13 mouse cellular contexts compared by ENCODE assay signal in the genomic region with DNA sequence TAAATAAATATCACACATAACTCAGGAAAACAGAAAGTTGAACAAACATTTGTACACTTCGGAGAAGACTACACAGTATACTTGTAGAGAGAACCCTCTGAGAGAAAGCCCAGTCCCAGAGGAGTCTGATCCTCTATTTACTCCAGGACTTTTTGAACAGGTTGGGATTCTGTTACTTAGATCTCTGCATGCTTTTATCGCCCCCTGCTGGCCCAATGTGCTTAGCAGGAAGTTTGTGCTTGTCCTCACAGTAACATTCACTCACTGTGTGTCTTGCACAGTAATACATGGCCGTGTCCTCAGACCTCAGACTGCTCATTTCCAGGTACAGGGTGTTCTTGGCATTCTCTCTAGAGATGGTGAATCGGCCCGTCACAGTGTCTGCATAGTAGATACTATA.
DNase-seq lines count a peak whose midpoint lies in the region; ATAC-seq and TF ChIP-seq lines count a peak whose summit lies in the region.
"Had no signal": no experiment of that assay in that cellular context is flagged by ENCODE, and none has a peak within 500 bp of the region (broad histone marks: within the 10 kb centered on the region; RNA-seq: fewer than 3 reads in every experiment).

No protein-coding gene starts in this region.

- intact Hi-C loops in heart, postnatal 10 days (cut with DNase I): no loop called here

- no peak overlapping the region for H3K9ac ChIP-seq in intestine, postnatal 0 days (ENCODE audit: low read depth, low read length)
- no peak overlapping the region for H3K9ac ChIP-seq in intestine, embryonic 15.5 days
- H3K9ac ChIP-seq in liver, embryonic 14.5 days (replicated peaks): no peak overlapping the region
- no peak overlapping the region for H3K9ac ChIP-seq in midbrain, embryonic 14.5 days (replicated peaks; ENCODE audit: low read length)
- no peak overlapping the region for H3K9ac ChIP-seq in hindbrain, embryonic 11.5 days (ENCODE audit: low read depth, low read length)
- H3K9ac ChIP-seq: embryonic facial prominence, embryonic 12.5 days had no signal

- ATAC-seq in intestine, postnatal 0 days: no peak
- no peak for ATAC-seq in intestine, embryonic 15.5 days
- ATAC-seq in liver, embryonic 14.5 days (ENCODE audit: insufficient read depth): no peak
- ATAC-seq in midbrain, embryonic 14.5 days (ENCODE audit: low FRiP score, low TSS enrichment): no peak
- ATAC-seq in hindbrain, embryonic 11.5 days (ENCODE audit: low FRiP score): no peak

- no peak overlapping the region for H3K4me3 ChIP-seq in intestine, postnatal 0 days (ENCODE audit: low read depth, low read length)
- H3K4me3 ChIP-seq in intestine, embryonic 15.5 days (replicated peaks): no peak overlapping the region
- no peak overlapping the region for H3K4me3 ChIP-seq in liver, embryonic 14.5 days (ENCODE audit: insufficient read depth in 1 of 2, low read depth in 2 of 2, low read length in 2 of 2)
- H3K4me3 ChIP-seq in midbrain, embryonic 14.5 days (replicated peaks; ENCODE audit: low read depth, low read length): no peak overlapping the region
- H3K4me3 ChIP-seq in hindbrain, embryonic 11.5 days (ENCODE audit: low read depth, low read length): no peak overlapping the region
- H3K4me3 ChIP-seq: embryonic facial prominence, embryonic 12.5 days had no signal

- no peak for TF ChIP-seq EP300 in liver, embryonic 14.5 days (IDR thresholded peaks at IDR 0.05; ENCODE audit: low read depth)

- H3K27me3 ChIP-seq in intestine, postnatal 0 days (replicated peaks; ENCODE audit: control insufficient read depth, insufficient read depth, low read length): no peaks in the 10 kb centered on the region
- no peaks in the 10 kb centered on the region for H3K27me3 ChIP-seq in intestine, embryonic 15.5 days (replicated peaks)
- H3K27me3 ChIP-seq in liver, embryonic 14.5 days (ENCODE audit: control insufficient read depth, insufficient read depth, low read length): no peaks in the 10 kb centered on the region
- H3K27me3 ChIP-seq in midbrain, embryonic 14.5 days (ENCODE audit: control insufficient read depth, insufficient read depth, low read length): no peaks in the 10 kb centered on the region
- H3K27me3 ChIP-seq in hindbrain, embryonic 11.5 days (ENCODE audit: control insufficient read depth, insufficient read depth, low read length): no peaks in the 10 kb centered on the region
- H3K27me3 ChIP-seq: embryonic facial prominence, embryonic 12.5 days had no signal

- peak; percentile 61 for DNase-seq in 416B (ENCODE audit: low read depth)
- peak; percentile 59 for DNase-seq in NIH3T3 (ENCODE audit: low read depth)
- no peak for DNase-seq in liver, embryonic 14.5 days (ENCODE audit: low read depth in 3 of 3, low spot score in 3 of 3)
- no peak for DNase-seq in midbrain, embryonic 14.5 days
- DNase-seq in hindbrain, embryonic 11.5 days (ENCODE audit: low spot score): no peak
- no peak for DNase-seq in heart, postnatal 10 days
- DNase-seq: adrenal gland, adult 2 months; cerebellum, adult 11-12 months; heart, adult 11 months had no signal

- H3K36me3 ChIP-seq in intestine, postnatal 0 days (ENCODE audit: control insufficient read depth, insufficient read depth): no peaks in the 10 kb centered on the region
- H3K36me3 ChIP-seq in intestine, embryonic 15.5 days: no peaks in the 10 kb centered on the region
- no peaks in the 10 kb centered on the region for H3K36me3 ChIP-seq in liver, embryonic 14.5 days (replicated peaks; ENCODE audit: control insufficient read depth, insufficient read depth, low read depth)
- no peaks in the 10 kb centered on the region for H3K36me3 ChIP-seq in midbrain, embryonic 14.5 days (ENCODE audit: control insufficient read depth, insufficient read depth, low read length)
- no peaks in the 10 kb centered on the region for H3K36me3 ChIP-seq in hindbrain, embryonic 11.5 days (ENCODE audit: control insufficient read depth, insufficient read depth, low read length)
- H3K36me3 ChIP-seq: embryonic facial prominence, embryonic 12.5 days had no signal

- peak; percentile 39 for TF ChIP-seq CTCF in intestine, postnatal 0 days (IDR thresholded peaks at IDR 0.05; ENCODE audit: low read depth)
- TF ChIP-seq CTCF in liver, embryonic 14.5 days (IDR thresholded peaks at IDR 0.05; ENCODE audit: low read depth): 0 out of 2 replicates have a peak, but pooled peaks have one; percentile 7

- H3K4me2 ChIP-seq in intestine, postnatal 0 days (replicated peaks; ENCODE audit: low read depth): no peak overlapping the region
- H3K4me2 ChIP-seq in intestine, embryonic 15.5 days (replicated peaks): no peak overlapping the region
- H3K4me2 ChIP-seq in liver, embryonic 14.5 days (ENCODE audit: low read depth): no peak overlapping the region
- no peak overlapping the region for H3K4me2 ChIP-seq in midbrain, embryonic 14.5 days (ENCODE audit: low read length)
- no peak overlapping the region for H3K4me2 ChIP-seq in hindbrain, embryonic 11.5 days (replicated peaks; ENCODE audit: low read depth, low read length)
- H3K4me2 ChIP-seq: embryonic facial prominence, embryonic 12.5 days had no signal

- WGBS in intestine, postnatal 0 days: 62% methylated on average over 5 of the region's 5 CpGs
- WGBS in intestine, embryonic 15.5 days: 63% methylated on average over 5 of the region's 5 CpGs
- 43% methylated on average over 5 of the region's 5 CpGs for WGBS in liver, embryonic 14.5 days (ENCODE audit: insufficient replicate concordance)
- WGBS in midbrain, embryonic 14.5 days: 57% methylated on average over 5 of the region's 5 CpGs
- WGBS in hindbrain, embryonic 11.5 days: 62% methylated on average over 5 of the region's 5 CpGs

- H3K4me1 ChIP-seq in intestine, postnatal 0 days (replicated peaks; ENCODE audit: control insufficient read depth, insufficient read depth, low read length): no peaks in the 10 kb centered on the region
- no peaks in the 10 kb centered on the region for H3K4me1 ChIP-seq in intestine, embryonic 15.5 days (replicated peaks)
- no peaks in the 10 kb centered on the region for H3K4me1 ChIP-seq in liver, embryonic 14.5 days (replicated peaks; ENCODE audit: control insufficient read depth in 2 of 2, insufficient read depth in 2 of 2, low read length in 1 of 2)
- H3K4me1 ChIP-seq in midbrain, embryonic 14.5 days (ENCODE audit: control insufficient read depth, insufficient read depth, low read length): no peaks in the 10 kb centered on the region
- H3K4me1 ChIP-seq in hindbrain, embryonic 11.5 days (replicated peaks; ENCODE audit: control insufficient read depth, insufficient read depth, low read length): no peaks in the 10 kb centered on the region
- H3K4me1 ChIP-seq: embryonic facial prominence, embryonic 12.5 days had no signal

- no peak overlapping the region for H3K27ac ChIP-seq in intestine, postnatal 0 days (ENCODE audit: low read depth, low read length)
- H3K27ac ChIP-seq in intestine, embryonic 15.5 days: no peak overlapping the region
- no peak overlapping the region for H3K27ac ChIP-seq in liver, embryonic 14.5 days
- H3K27ac ChIP-seq in midbrain, embryonic 14.5 days (replicated peaks; ENCODE audit: low read depth, low read length): no peak overlapping the region
- H3K27ac ChIP-seq in hindbrain, embryonic 11.5 days (ENCODE audit: low read depth, low read length): no peak overlapping the region
- H3K27ac ChIP-seq: embryonic facial prominence, embryonic 12.5 days; macrophage had no signal

- 0 out of 2 replicates have a peak, but pooled peaks cover 6% of the 10 kb centered on the region for H3K9me3 ChIP-seq in intestine, postnatal 0 days (ENCODE audit: control insufficient read depth)
- H3K9me3 ChIP-seq in intestine, embryonic 15.5 days: no peaks in the 10 kb centered on the region
- H3K9me3 ChIP-seq in liver, embryonic 14.5 days (ENCODE audit: control insufficient read depth, low read length): no peaks in the 10 kb centered on the region
- H3K9me3 ChIP-seq in midbrain, embryonic 14.5 days (ENCODE audit: control insufficient read depth, low read length): peaks cover 34% of the 10 kb centered on the region
- no peaks in the 10 kb centered on the region; the same call in 1 of the 2 replicates for H3K9me3 ChIP-seq in hindbrain, embryonic 11.5 days (ENCODE audit: control insufficient read depth, low read length)

Comparison
In these comparisons a context has a peak if more than half of its experiments do, and no peak if none do; other contexts are left out.
1. DNase-seq: peak in 416B (single experiment) and NIH3T3 (single experiment); none in liver, embryonic 14.5 days (0 of 3), midbrain, embryonic 14.5 days (single experiment), hindbrain, embryonic 11.5 days (single experiment) and heart, postnatal 10 days (0 of 2).